Mouse (Mus musculus): ENCODE measurements around the gene Gm11027. TPM values are rescaled to one million over a fixed set of nuclear protein-coding genes. Genes with fewer than 3 reads are reported as not detected.

Gene Gm11027
- polyA plus RNA-seq, 1 experiment from 2014 or later: not detected

DNA sequence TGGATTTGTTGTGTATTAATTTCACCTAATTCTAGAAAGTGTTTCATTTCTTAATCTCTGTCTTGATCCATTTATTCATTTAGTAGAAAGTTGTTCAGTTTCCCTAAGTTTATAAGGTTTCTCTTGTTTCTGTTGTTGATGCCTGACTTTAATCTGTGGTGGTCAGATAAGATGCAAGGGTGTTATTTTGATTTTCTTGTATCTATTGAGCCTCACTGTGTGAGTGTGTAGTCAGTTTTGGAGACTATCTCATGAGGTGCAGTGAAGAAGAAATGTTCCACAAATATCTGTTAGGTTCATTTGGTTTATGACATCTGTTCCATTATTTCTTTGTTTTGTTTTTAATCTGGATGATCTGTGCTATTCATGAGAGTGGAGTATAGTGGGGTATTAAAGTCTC, 27.0 kb downstream of the Gm11027 start:
- CTCF ChIA-PET: no interaction called here
- H3K27me3 ChIP-seq: no peaks in the 10 kb centered on the region
- in situ Hi-C loops (cut with MboI; ENCODE audit: low pct_unique_long_range_greater_than_20kb): no loop called here
- POLR2A ChIA-PET: no interaction called here
- ATAC-seq: no peak
- no peak for TF ChIP-seq CTCF (IDR thresholded peaks at IDR 0.05)
- no peak for DNase-seq (ENCODE audit: low read depth, low spot score)

DNA sequence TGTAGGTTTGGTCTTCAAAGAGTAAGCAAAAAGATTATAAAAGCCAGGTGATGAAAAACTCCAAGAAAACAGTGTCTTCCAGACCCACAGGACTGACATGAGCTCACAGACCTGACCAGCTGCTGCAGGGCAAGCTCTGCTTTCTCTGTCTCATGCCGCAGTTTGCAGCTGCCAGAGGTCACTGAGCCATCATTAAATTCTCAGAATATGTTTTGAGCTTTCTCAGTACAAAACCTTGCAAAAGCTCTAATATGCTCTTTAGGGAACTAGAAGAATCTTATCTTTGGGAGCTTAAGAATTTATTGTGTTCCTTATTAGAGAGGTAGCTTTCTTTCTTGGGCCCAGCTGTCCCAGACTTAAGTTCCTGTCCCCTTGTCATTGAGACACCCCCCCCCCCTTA, 30.9 kb downstream of the Gm11027 start:
- no peak for TF ChIP-seq CTCF (IDR thresholded peaks at IDR 0.05)
- DNase-seq (ENCODE audit: low read depth, low spot score) (no peak), ATAC-seq (no peak)
- no peaks in the 10 kb centered on the region for H3K27me3 ChIP-seq
- in situ Hi-C loops (cut with MboI; ENCODE audit: low pct_unique_long_range_greater_than_20kb): no loop called here
- POLR2A ChIA-PET: interaction anchor here (0.7 kb wide), 1 partner anchor 93 kb away, joined by 3 read pairs; no protein-coding TSS in a partner anchor
- CTCF ChIA-PET: interaction anchor here (0.8 kb wide), 2 partner anchors 12 to 23 kb away, joined by 3 read pairs; no protein-coding TSS in a partner anchor

DNA sequence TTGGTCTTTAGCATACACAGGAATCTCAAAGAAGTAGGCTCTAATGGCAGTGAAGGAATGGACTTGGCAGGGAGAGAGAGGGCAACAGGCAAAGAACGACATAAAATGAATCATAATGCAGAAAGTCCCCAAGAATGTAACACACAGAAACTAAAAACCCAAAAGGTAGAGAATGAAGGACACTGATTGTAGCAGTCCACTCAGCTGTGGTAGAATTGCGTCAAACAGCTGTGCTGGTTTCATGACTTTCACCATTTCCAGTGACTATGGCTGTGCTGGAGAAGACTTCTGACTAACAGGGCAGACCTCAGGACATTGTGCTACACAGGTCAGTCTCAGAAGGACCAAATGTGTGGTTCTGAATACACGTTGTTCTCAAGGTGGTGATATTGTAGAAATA, 32.7 kb downstream of the Gm11027 start:
- ChIA-PET POLR2A (no interaction called here), CTCF (no interaction called here)
- H3K27me3 ChIP-seq: no peaks in the 10 kb centered on the region
- ATAC-seq (no peak), DNase-seq (ENCODE audit: low read depth, low spot score) (no peak)
- TF ChIP-seq CTCF (IDR thresholded peaks at IDR 0.05): no peak
- in situ Hi-C loops (cut with MboI; ENCODE audit: low pct_unique_long_range_greater_than_20kb): no loop called here

- in situ Hi-C loops (cut with MboI; ENCODE audit: low pct_unique_long_range_greater_than_20kb): no loop called here
- ChIA-PET POLR2A (no interaction called here), CTCF (no interaction called here)
- no peak for DNase-seq (ENCODE audit: low read depth, low spot score)
- H3K27me3 ChIP-seq: no peaks in the 10 kb centered on the region
- no peak for TF ChIP-seq CTCF (IDR thresholded peaks at IDR 0.05)
- no peak for ATAC-seq
Measured at GRCm38 (mm10) chr12:116308612-116309011, 33.4 kb downstream of the Gm11027 start.

DNA sequence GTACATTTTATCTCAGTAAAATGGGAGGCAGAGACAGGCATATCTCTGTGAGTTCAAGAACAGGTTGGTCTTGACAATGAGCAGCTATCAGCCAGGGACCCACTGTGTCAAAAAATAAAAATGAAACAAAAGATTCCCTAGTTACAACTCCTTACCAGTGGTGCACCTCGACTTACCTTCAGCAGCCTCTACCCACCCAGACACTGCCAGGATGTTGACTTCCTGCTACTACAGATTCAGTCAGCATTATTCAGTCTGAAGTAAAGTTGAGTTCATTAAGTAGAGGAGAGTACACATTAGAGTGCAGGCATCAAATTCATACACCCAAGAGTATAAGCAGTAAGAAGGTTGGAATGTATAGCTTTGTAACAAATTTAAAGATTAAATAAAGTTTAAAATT, 38.6 kb downstream of the Gm11027 start:
- ChIA-PET CTCF (interaction anchor here (0.7 kb wide), 1 partner anchor 13 kb away, joined by 3 read pairs; no protein-coding TSS in a partner anchor), POLR2A (no interaction called here)
- TF ChIP-seq CTCF (IDR thresholded peaks at IDR 0.05): no peak
- in situ Hi-C loops (cut with MboI; ENCODE audit: low pct_unique_long_range_greater_than_20kb): no loop called here
- no peaks in the 10 kb centered on the region for H3K27me3 ChIP-seq
- DNase-seq (ENCODE audit: low read depth, low spot score) (no peak), ATAC-seq (no peak)

GRCm38 (mm10) chr12:116315498-116315897, 40.3 kb downstream of the Gm11027 start:
- TF ChIP-seq CTCF (IDR thresholded peaks at IDR 0.05): no peak
- DNase-seq (ENCODE audit: low read depth, low spot score) (no peak), ATAC-seq (no peak)
- CTCF ChIA-PET: interaction anchor here (1.1 to 2.4 kb wide), 2 partner anchors 9 to 19 kb away, joined by 3 to 9 read pairs; no protein-coding TSS in a partner anchor
- in situ Hi-C loops (cut with MboI; ENCODE audit: low pct_unique_long_range_greater_than_20kb): no loop called here
- POLR2A ChIA-PET: no interaction called here
- no peaks in the 10 kb centered on the region for H3K27me3 ChIP-seq

DNA sequence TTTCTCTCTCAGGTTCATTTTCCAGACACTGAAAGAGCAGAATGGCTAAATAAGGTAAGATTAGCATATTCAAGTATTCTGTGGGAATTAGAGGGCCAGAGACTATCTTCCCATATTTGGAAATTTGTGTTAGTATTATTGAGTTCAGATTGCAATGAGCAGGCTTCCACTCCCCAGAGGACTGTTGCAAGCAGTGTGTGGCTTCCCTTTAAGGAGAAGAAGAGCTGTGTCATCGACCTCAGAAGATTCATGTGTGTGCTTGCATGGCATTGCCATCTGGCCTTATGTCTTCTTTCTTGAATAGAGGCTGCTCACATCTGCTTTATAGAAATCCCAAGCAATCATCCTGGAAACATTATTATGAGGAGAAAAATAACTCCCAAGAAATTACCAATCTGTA, 42.6 kb downstream of the Gm11027 start:
- no peaks in the 10 kb centered on the region for H3K27me3 ChIP-seq
- no peak for TF ChIP-seq CTCF (IDR thresholded peaks at IDR 0.05)
- CTCF ChIA-PET: interaction anchor here (1.0 to 1.4 kb wide), 3 partner anchors 8 to 12 kb away, joined by 3 to 4 read pairs (median 3); no protein-coding TSS in a partner anchor
- in situ Hi-C loops (cut with MboI; ENCODE audit: low pct_unique_long_range_greater_than_20kb): no loop called here
- ATAC-seq (no peak), DNase-seq (ENCODE audit: low read depth, low spot score) (no peak)
- POLR2A ChIA-PET: no interaction called here

Other genes with a start within 250 kb of the Gm11027 start
- 30.1 TPM for gene Zfp386, start 227.7 kb upstream of the Gm11027 start, polyA plus RNA-seq (2021)
- 0.10 TPM for gene Vipr2, start 197.7 kb upstream of the Gm11027 start, polyA plus RNA-seq (2021)
- gene Wdr60, start 12.4 kb upstream of the Gm11027 start, polyA plus RNA-seq (2021): 21.4 TPM
- 27.0 TPM for gene Esyt2, start 5.8 kb downstream of the Gm11027 start, polyA plus RNA-seq (2021)
- 18.5 TPM for gene Ncapg2, start 130.0 kb downstream of the Gm11027 start, polyA plus RNA-seq (2021)
- not detected for gene Ptprn2, start 210.3 kb downstream of the Gm11027 start, polyA plus RNA-seq (2021)